Mouse (Mus musculus) lung, postnatal 10 days (tissue): Measurements from ENCODE around the gene Plod3.
A peak's percentile ranks its signal among the peaks of the same experiment; 100 is the strongest.
"Not testable (repeated sequence)": the region's sequence is repeated elsewhere in the genome, so short reads cannot be mapped to it uniquely, and the experiment has no call there.

Experiments used
- DNase-seq: peaks from one replicate; pipeline ENCODE4 v3.0.0; 2021

Gene Plod3

GRCm38 (mm10) chr5:136986695-136987137 lies at the start of gene Plod3:
TSS of gene Plod3 (plus strand) at chr5:136987019.
- peak; percentile 98 for DNase-seq

GRCm38 (mm10) chr5:136937621-136938020 lies 49.2 kb upstream of the Plod3 start:
- no peak for DNase-seq

- no peak for DNase-seq
Measured at GRCm38 (mm10) chr5:136939284-136939683, 47.5 kb upstream of the Plod3 start.

GRCm38 (mm10) chr5:136940029-136940428 lies 46.8 kb upstream of the Plod3 start:
- not testable (repeated sequence) for DNase-seq

- DNase-seq = no peak
Measured at GRCm38 (mm10) chr5:136940845-136941560, 45.8 kb upstream of the Plod3 start.

- DNase-seq = no peak
Measured at GRCm38 (mm10) chr5:136942781-136943180, 44.0 kb upstream of the Plod3 start.

- no peak for DNase-seq
Measured at GRCm38 (mm10) chr5:136943382-136943781, 43.4 kb upstream of the Plod3 start.

GRCm38 (mm10) chr5:136945084-136945483 lies 41.7 kb upstream of the Plod3 start:
- DNase-seq = no peak

- no peak for DNase-seq
Measured at GRCm38 (mm10) chr5:136947874-136948273, 38.9 kb upstream of the Plod3 start.

GRCm38 (mm10) chr5:136949551-136950336 lies 37.1 kb upstream of the Plod3 start:
- peak; percentile 36 for DNase-seq

- DNase-seq = no peak
Measured at GRCm38 (mm10) chr5:136950521-136950920, 36.3 kb upstream of the Plod3 start.

GRCm38 (mm10) chr5:136952153-136952552 lies 34.7 kb upstream of the Plod3 start:
- DNase-seq = no peak

- peak; percentile 99 for DNase-seq
Measured at GRCm38 (mm10) chr5:136953015-136953414, 33.8 kb upstream of the Plod3 start, which contains the start of gene Fis1. TSS of gene Fis1 (plus strand) at chr5:136953275.

- DNase-seq = peak; percentile 63
Measured at GRCm38 (mm10) chr5:136953440-136953951, 33.3 kb upstream of the Plod3 start.

- no peak for DNase-seq
Measured at GRCm38 (mm10) chr5:136955622-136956021, 31.2 kb upstream of the Plod3 start.

GRCm38 (mm10) chr5:136957250-136957649 lies 29.6 kb upstream of the Plod3 start:
- no peak for DNase-seq

GRCm38 (mm10) chr5:136958991-136959605 lies 27.7 kb upstream of the Plod3 start:
- DNase-seq = peak; percentile 21

- no peak for DNase-seq
Measured at GRCm38 (mm10) chr5:136960053-136960452, 26.8 kb upstream of the Plod3 start.

GRCm38 (mm10) chr5:136961334-136961982 lies 25.4 kb upstream of the Plod3 start:
- DNase-seq = peak; percentile 50

- DNase-seq = peak; percentile 94
Measured at GRCm38 (mm10) chr5:136961983-136962461, 24.8 kb upstream of the Plod3 start.

GRCm38 (mm10) chr5:136962501-136962900 lies 24.3 kb upstream of the Plod3 start:
- DNase-seq = peak; percentile 94

GRCm38 (mm10) chr5:136962966-136963540 lies 23.8 kb upstream of the Plod3 start:
- no peak for DNase-seq
